Mouse (Mus musculus): ENCODE results near the gene Lrrc73.

GRCm38 (mm10) chr17:46287678-46288095 is 34.4 kb downstream of the Lrrc73 start:
- TF ChIP-seq POLR2A (IDR thresholded peaks at IDR 0.05; ENCODE audit: extremely low read depth, insufficient read depth, low read length) = no peak
- no peak for TF ChIP-seq CTCF (IDR thresholded peaks at IDR 0.05; ENCODE audit: low read depth, low read length)

All from liver, adult 2 months (tissue).